Mouse (Mus musculus) layer of hippocampus, postnatal 25 days (tissue): Measurements from ENCODE around the gene Adcy6. TPM values are rescaled to one million over a fixed set of nuclear protein-coding genes. Genes with fewer than 3 reads are reported as not detected.

Experiments used
- DNase-seq, 2 experiments: peaks; one replicate each; pipeline ENCODE4 v3.0.0; 2022; ENCODE audit warnings: mixed read lengths in 2 of 2, low spot score in 1 of 2; ENCODE audit errors: extremely low spot score in 1 of 2
- total RNA-seq, 2 experiments: library from RNA; stranded (reverse); gene quantifications; 2 replicates each; pipeline ENCODE4 v1.2.3; 2021

Adcy6 gene
- total RNA-seq, 2 experiments from 2014 or later: 45.1 to 45.8 TPM

GRCm38 (mm10) chr15:98568256-98569033, 41.4 kb downstream of the Adcy6 start:
- DNase-seq: no peak

DNA sequence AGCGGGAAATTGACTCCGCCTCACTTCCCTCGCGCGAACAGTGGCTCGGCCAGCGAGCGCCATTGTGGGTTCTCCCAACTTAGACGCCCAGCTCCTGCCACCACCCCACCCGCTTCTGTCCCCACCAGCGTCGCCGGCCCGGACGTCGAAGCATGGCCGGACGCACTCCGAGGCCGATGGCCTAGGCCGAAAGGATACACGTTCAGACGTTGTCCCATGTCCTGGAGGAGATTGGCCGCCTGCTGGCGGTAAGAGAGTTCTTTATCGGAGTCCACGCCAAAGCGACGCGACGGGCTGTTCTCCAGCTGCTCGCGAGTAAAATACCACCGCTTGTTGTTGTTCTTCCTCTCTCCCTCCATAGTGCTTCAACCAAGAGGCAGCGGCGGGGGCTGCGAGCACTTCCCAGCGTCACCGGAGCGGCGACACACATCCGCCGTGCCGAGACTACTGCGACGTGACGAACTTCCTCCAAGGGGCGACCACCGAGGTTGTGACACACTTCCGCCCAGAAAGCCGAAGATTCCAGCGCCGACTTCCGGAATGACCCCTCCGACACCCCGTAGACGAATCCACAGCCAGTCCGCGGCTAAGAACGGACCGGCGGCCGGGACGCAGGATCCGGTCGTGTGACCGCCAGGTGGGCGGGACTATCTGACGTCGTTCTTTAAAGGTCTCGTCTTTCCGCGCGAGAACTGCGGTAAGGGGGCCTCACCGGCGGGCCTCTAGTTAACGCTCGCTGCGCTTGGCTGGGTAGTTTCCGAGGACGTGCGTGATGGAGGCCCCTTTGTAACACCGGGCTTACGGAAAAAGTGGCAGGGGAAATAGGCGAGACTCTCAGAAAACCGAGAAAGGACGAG, 42.4 kb downstream of the Adcy6 start:
- DNase-seq: peak; percentile 99

- no peak for DNase-seq
Measured at GRCm38 (mm10) chr15:98566973-98567277, 43.0 kb downstream of the Adcy6 start.

DNA sequence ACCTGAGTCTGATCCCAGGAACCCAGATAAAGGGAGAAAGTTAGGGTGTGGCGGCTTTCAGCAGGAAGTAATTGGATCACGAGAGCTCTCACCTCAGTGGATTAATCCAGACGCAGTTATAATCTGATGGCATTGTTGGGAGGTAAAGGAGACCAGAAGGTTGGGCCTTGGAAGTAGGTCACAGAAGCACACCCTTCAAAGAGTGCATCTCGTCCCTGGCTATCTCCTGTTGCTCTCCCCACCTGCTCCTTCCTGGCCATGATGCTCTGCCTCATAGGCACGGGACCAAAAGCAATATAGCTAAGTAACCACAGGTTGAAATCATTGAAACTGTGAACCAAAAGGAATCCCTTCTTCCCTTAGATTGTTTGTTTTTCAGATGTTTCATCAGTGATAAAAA, 52.7 kb downstream of the Adcy6 start:
- no peak for DNase-seq

GRCm38 (mm10) chr15:98555881-98556280, 54.0 kb downstream of the Adcy6 start:
- no peak for DNase-seq

GRCm38 (mm10) chr15:98552758-98553157, 57.1 kb downstream of the Adcy6 start:
- no peak for DNase-seq

DNA sequence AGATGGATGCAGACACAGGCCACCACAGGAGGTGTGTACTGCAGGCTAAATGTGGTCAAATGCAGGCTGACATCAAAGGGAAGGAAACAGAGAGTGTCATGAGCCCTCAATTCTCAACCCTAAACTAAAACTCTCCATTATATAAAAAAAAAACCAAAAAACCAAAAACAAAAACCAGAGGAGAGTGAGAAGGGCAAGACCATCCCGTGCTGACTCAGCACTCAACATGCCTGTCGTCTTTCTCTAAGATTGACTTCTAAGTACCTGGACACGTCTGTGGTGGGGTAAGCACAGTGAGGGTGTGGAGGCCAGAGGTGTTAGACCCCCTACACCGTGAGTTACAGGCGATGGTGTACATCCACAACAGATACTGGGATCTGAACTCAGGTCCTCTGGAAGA, 63.0 kb downstream of the Adcy6 start:
- no peak for DNase-seq

- DNase-seq: no peak
Measured at GRCm38 (mm10) chr15:98545151-98545550, 64.7 kb downstream of the Adcy6 start.

GRCm38 (mm10) chr15:98543341-98543740, 66.5 kb downstream of the Adcy6 start:
- no peak for DNase-seq

GRCm38 (mm10) chr15:98541064-98541463, 68.8 kb downstream of the Adcy6 start:
- no peak for DNase-seq

Other genes starting within 250 kb of the Adcy6 start
- not detected for gene Olfr283, start 229.1 kb downstream of the Adcy6 start, total RNA-seq
- not detected for gene Olfr282, start 178.9 kb downstream of the Adcy6 start, total RNA-seq
- gene Olfr281, start 157.5 kb downstream of the Adcy6 start, total RNA-seq: not detected
- not detected for gene OR5BS1P, start 140.2 kb downstream of the Adcy6 start, total RNA-seq
- gene Lalba, start 127.4 kb downstream of the Adcy6 start, total RNA-seq: not detected
- under 1 TPM; 0.07 to 0.16 TPM for gene Olfr279, start 117.7 kb downstream of the Adcy6 start, total RNA-seq
- gene Kansl2, start 75.8 kb downstream of the Adcy6 start, total RNA-seq: 10 to 100 TPM; 59.5 to 59.7 TPM
- 10 to 100 TPM; 40.1 to 45.0 TPM for gene Ccnt1, start 39.2 kb downstream of the Adcy6 start, total RNA-seq
- gene 4930415O20Rik, start 39.1 kb downstream of the Adcy6 start, total RNA-seq: under 1 TPM in 1 of 2 experiments, not detected in 1; 0.73 TPM
- gene Cacnb3, start 20.8 kb upstream of the Adcy6 start, total RNA-seq: 100 to 1,000 TPM; 189 to 209 TPM
- gene Ddx23, start 52.8 kb upstream of the Adcy6 start, total RNA-seq: 10 to 100 TPM; 75.8 to 79.9 TPM
- 1 to 10 TPM; 8.3 to 9.4 TPM for gene Rnd1, start 67.4 kb upstream of the Adcy6 start, total RNA-seq
- gene Ccdc65, start 98.1 kb upstream of the Adcy6 start, total RNA-seq: 10 to 100 TPM in 1 of 2 experiments, 1 to 10 TPM in 1; 9.0 to 11.1 TPM
- gene Fkbp11, start 118.1 kb upstream of the Adcy6 start, total RNA-seq: 1 to 10 TPM; 1.0 to 1.5 TPM
- 100 to 1,000 TPM; 759 to 832 TPM for gene Arf3, start 153.1 kb upstream of the Adcy6 start, total RNA-seq
- gene Wnt10b, start 168.1 kb upstream of the Adcy6 start, total RNA-seq: under 1 TPM; 0.31 to 0.37 TPM
- not detected for gene Wnt1, start 179.8 kb upstream of the Adcy6 start, total RNA-seq
- gene Ddn, start 199.4 kb upstream of the Adcy6 start, total RNA-seq: 1,000 to 10,000 TPM; 1,586 to 1,599 TPM
- 10 to 100 TPM; 51.2 to 51.3 TPM for gene Prkag1, start 221.4 kb upstream of the Adcy6 start, total RNA-seq